Mouse (Mus musculus) cortical plate, adult 2 months (tissue): Measurements from ENCODE around the gene Fam221a.

Experiments used
- CTCF ChIP-seq: fragments of 200-500 bp; IDR thresholded peaks from 2 replicates; pipeline ENCODE4 v1.5.1; 2011; ENCODE audit warnings: mild to moderate bottlenecking, control low read depth, low read length; ENCODE audit not compliant: insufficient read depth; ENCODE audit errors: extremely low read depth
- POLR2A ChIP-seq: fragments of 200-500 bp; IDR thresholded peaks from 2 replicates; pipeline ENCODE4 v1.6.1; 2011; ENCODE audit warnings: mild to moderate bottlenecking, low read length, control low read depth; ENCODE audit not compliant: insufficient read depth; ENCODE audit errors: extremely low read depth

GRCm38 (mm10) chr6:49339145-49339544 lies 28.4 kb upstream of the Fam221a start:
- no peak for TF ChIP-seq CTCF
- TF ChIP-seq POLR2A = no peak
